Mouse (Mus musculus) intestine, postnatal 0 days (tissue): ENCODE results near the gene Uap1. TPM values are rescaled to one million over a fixed set of nuclear protein-coding genes. Genes with fewer than 3 reads are reported as not detected.
A peak's percentile ranks its signal among the peaks of the same experiment; 100 is the strongest.

Experiments
- ATAC-seq: fragments of 200-750 bp; cut with Nextera tagmentation; 2 replicates; pipeline ENCODE4 v1.8.0; 2017; ENCODE audit warnings: mild to moderate bottlenecking, moderate TSS enrichment, moderate library complexity
- H3K27ac ChIP-seq: fragments of 300-500 bp; sonication (generic); 2 replicates; pipeline ENCODE4 v1.5.1; 2014; ENCODE audit warnings: mild to moderate bottlenecking, low read depth, low read length, moderate library complexity
- H3K27me3 ChIP-seq: fragments of 300-500 bp; sonication (generic); replicated peaks from 2 replicates; pipeline ENCODE4 v1.6.1; 2014; ENCODE audit warnings: low read length, mixed read lengths; ENCODE audit not compliant: control insufficient read depth, insufficient read depth
- H3K36me3 ChIP-seq: fragments of 300-500 bp; sonication (generic); 2 replicates; pipeline ENCODE4 v1.6.1; 2014; ENCODE audit warnings: mild to moderate bottlenecking, moderate library complexity; ENCODE audit not compliant: control insufficient read depth, insufficient read depth
- H3K4me1 ChIP-seq: fragments of 300-500 bp; sonication (generic); replicated peaks from 2 replicates; pipeline ENCODE4 v1.6.1; 2014; ENCODE audit warnings: antibody characterized with exemption, low read length, mixed read lengths; ENCODE audit not compliant: control insufficient read depth, insufficient read depth
- H3K4me2 ChIP-seq: fragments of 300-500 bp; sonication (generic); replicated peaks from 2 replicates; pipeline ENCODE4 v1.6.1; 2014; ENCODE audit warnings: low read depth, mild to moderate bottlenecking, moderate library complexity
- H3K4me3 ChIP-seq: fragments of 300-500 bp; sonication (generic); 2 replicates; pipeline ENCODE4 v1.5.1; 2014; ENCODE audit warnings: low read depth, low read length
- H3K9ac ChIP-seq: fragments of 300-500 bp; sonication (generic); 2 replicates; pipeline ENCODE4 v1.6.1; 2014; ENCODE audit warnings: mild to moderate bottlenecking, low read depth, low read length
- H3K9me3 ChIP-seq: fragments of 300-500 bp; sonication (generic); 2 replicates; pipeline ENCODE4 v1.6.1; 2016; ENCODE audit warnings: mixed run types; ENCODE audit not compliant: control insufficient read depth
- CTCF ChIP-seq: sonication (generic); IDR thresholded peaks from 2 replicates; pipeline ENCODE4 v1.5.1; 2016; ENCODE audit warnings: low read depth, mild to moderate bottlenecking, control low read depth, antibody characterized with exemption, moderate library complexity
- WGBS: fragments of 180-500 bp; shearing (Covaris S2); extraction: QIAGEN DNeasy Blood & Tissue Kit; methylation state at CpG from one replicate; pipeline ENCODE4 v1.1.7; 2014; 5-methylcytosine and 5-hydroxymethylcytosine counted together
- polyA plus RNA-seq: library from polyadenylated mRNA; unstranded; fragments of >200 nt; fragmentation: Nextera tagmentation; extraction: Ambion mirVana; gene quantifications from 2 replicates; pipeline ENCODE4 v1.2.1, GENCODE M21; 2015

Uap1 gene
- polyA plus RNA-seq, 1 experiment from 2014 or later, result 22.3 TPM

- H3K9ac ChIP-seq, result no peak overlapping the region
- H3K9me3 ChIP-seq, result no peaks in the 10 kb centered on the region
- no peaks in the 10 kb centered on the region for H3K27me3 ChIP-seq
- WGBS, result 26% methylated on average over 6 of the region's 6 CpGs
- ATAC-seq, result no peak
- peaks cover 3% of the 10 kb centered on the region; the same call in 1 of the 2 replicates for H3K4me1 ChIP-seq
- peak overlapping the region; percentile 83 for H3K4me2 ChIP-seq
- H3K4me3 ChIP-seq, result no peak overlapping the region
- H3K27ac ChIP-seq, result peak overlapping the region; percentile 76; the same call in 1 of the 2 replicates
- TF ChIP-seq CTCF, result no peak
- no peaks in the 10 kb centered on the region for H3K36me3 ChIP-seq
Measured at GRCm38 (mm10) chr1:170175848-170176247, 1.1 kb upstream of the Uap1 start.

GRCm38 (mm10) chr1:170173991-170174813, 555 bp downstream of the Uap1 start:
- Histone ChIP-seq H3K4me1 (peaks cover 3% of the 10 kb centered on the region; the same call in 1 of the 2 replicates), H3K27me3 (no peaks in the 10 kb centered on the region), H3K4me3 (peak overlapping the region; percentile 90), H3K4me2 (peak overlapping the region; percentile 83), H3K36me3 (no peaks in the 10 kb centered on the region), H3K9me3 (no peaks in the 10 kb centered on the region), H3K9ac (peak overlapping the region; percentile 78), H3K27ac (peak overlapping the region; percentile 84)
- under 1% methylated on average over 50 of the region's 50 CpGs for WGBS
- no peak for TF ChIP-seq CTCF
- ATAC-seq, result peak; percentile 62

- Histone ChIP-seq H3K4me3 (no peak overlapping the region), H3K4me2 (no peak overlapping the region), H3K27ac (no peak overlapping the region), H3K27me3 (no peaks in the 10 kb centered on the region), H3K9ac (no peak overlapping the region), H3K4me1 (no peaks in the 10 kb centered on the region), H3K9me3 (no peaks in the 10 kb centered on the region), H3K36me3 (peaks cover 17% of the 10 kb centered on the region)
- no peak for ATAC-seq
- TF ChIP-seq CTCF, result no peak
- 83% methylated on average over 6 of the region's 6 CpGs for WGBS
Measured at GRCm38 (mm10) chr1:170167781-170168180, 7.0 kb downstream of the Uap1 start.

GRCm38 (mm10) chr1:170164913-170165312, 9.8 kb downstream of the Uap1 start:
- H3K4me3 ChIP-seq, result no peak overlapping the region
- no peak overlapping the region for H3K9ac ChIP-seq
- no peak for TF ChIP-seq CTCF
- H3K27ac ChIP-seq, result no peak overlapping the region
- ATAC-seq, result no peak
- H3K27me3 ChIP-seq, result no peaks in the 10 kb centered on the region
- 90% methylated on average over 3 of the region's 3 CpGs for whole genome bisulfite sequencing
- H3K4me1 ChIP-seq, result no peaks in the 10 kb centered on the region; the same call in 1 of the 2 replicates
- no peaks in the 10 kb centered on the region for H3K9me3 ChIP-seq
- no peak overlapping the region for H3K4me2 ChIP-seq
- peaks cover 17% of the 10 kb centered on the region for H3K36me3 ChIP-seq

GRCm38 (mm10) chr1:170164053-170164614, 10.6 kb downstream of the Uap1 start:
- Histone ChIP-seq H3K4me3 (no peak overlapping the region), H3K4me2 (no peak overlapping the region), H3K27ac (no peak overlapping the region), H3K9ac (no peak overlapping the region), H3K36me3 (peaks cover 17% of the 10 kb centered on the region), H3K27me3 (no peaks in the 10 kb centered on the region), H3K9me3 (no peaks in the 10 kb centered on the region), H3K4me1 (no peaks in the 10 kb centered on the region; the same call in 1 of the 2 replicates)
- no peak for TF ChIP-seq CTCF
- ATAC-seq, result peak; percentile 49; the same call in 1 of the 2 replicates
- 54% methylated on average over 2 of the region's 2 CpGs for WGBS

- 66% methylated on average over 3 of the region's 3 CpGs for WGBS
- no peak for TF ChIP-seq CTCF
- Histone ChIP-seq H3K27me3 (no peaks in the 10 kb centered on the region), H3K36me3 (peaks cover 22% of the 10 kb centered on the region), H3K9me3 (no peaks in the 10 kb centered on the region), H3K4me1 (no peaks in the 10 kb centered on the region; the same call in 1 of the 2 replicates), H3K27ac (no peak overlapping the region), H3K4me2 (no peak overlapping the region), H3K4me3 (no peak overlapping the region), H3K9ac (no peak overlapping the region)
- no peak for ATAC-seq
Measured at GRCm38 (mm10) chr1:170163398-170163943, 11.3 kb downstream of the Uap1 start.
